Mouse (Mus musculus) small intestine, adult 2 months (tissue): Measurements from ENCODE around the gene Rab3b. TPM values are rescaled to one million over a fixed set of nuclear protein-coding genes. Genes with fewer than 3 reads are reported as not detected.
"Not testable (repeated sequence)": the region's sequence is repeated elsewhere in the genome, so short reads cannot be mapped to it uniquely, and the experiment has no call there.

Source experiments
- H3K27ac ChIP-seq: fragments of 200-500 bp; 2 replicates; pipeline ENCODE4 v1.5.1; 2012; ENCODE audit warnings: low read depth, low read length, control low read depth, inconsistent platforms; ENCODE audit not compliant: insufficient read depth
- H3K27me3 ChIP-seq: fragments of 200-500 bp; 2 replicates; pipeline ENCODE4 v1.6.1; 2012; ENCODE audit warnings: mild to moderate bottlenecking, moderate library complexity, low read length, inconsistent platforms; ENCODE audit not compliant: control insufficient read depth, insufficient read depth
- H3K36me3 ChIP-seq: fragments of 200-500 bp; 2 replicates; pipeline ENCODE4 v1.6.1; 2012; ENCODE audit warnings: mild to moderate bottlenecking, low read length, control low read depth, inconsistent platforms; ENCODE audit not compliant: control insufficient read depth, insufficient read depth
- H3K4me1 ChIP-seq: fragments of 200-500 bp; 2 replicates; pipeline ENCODE4 v1.6.1; 2012; ENCODE audit warnings: low read length, inconsistent platforms, mixed read lengths; ENCODE audit not compliant: control insufficient read depth, insufficient read depth, insufficient read length
- H3K4me3 ChIP-seq: fragments of 200-500 bp; 2 replicates; pipeline ENCODE4 v1.5.1; 2012; ENCODE audit warnings: low read depth, mild to moderate bottlenecking, control low read depth, inconsistent platforms, low read length, moderate library complexity
- CTCF ChIP-seq: fragments of 200-500 bp; IDR thresholded peaks from 2 replicates; pipeline ENCODE4 v1.5.1; 2012; ENCODE audit warnings: low read depth, mild to moderate bottlenecking, control low read depth, inconsistent platforms, low read length, moderate library complexity, mixed read lengths; ENCODE audit not compliant: insufficient replicate concordance, insufficient read length; ENCODE audit errors: extremely low read depth
- POLR2A ChIP-seq: fragments of 200-500 bp; IDR thresholded peaks from 2 replicates; pipeline ENCODE4 v1.6.1; 2012; ENCODE audit warnings: low read depth, mild to moderate bottlenecking, control low read depth, inconsistent platforms, low read length, moderate library complexity
- WGBS: fragments of 180-500 bp; shearing (Covaris S2); methylation state at CpG from one replicate; pipeline ENCODE4 v1.1.7; 2018; 5-methylcytosine and 5-hydroxymethylcytosine counted together
- polyA plus RNA-seq: library from polyadenylated mRNA; depleted of rRNA; stranded (reverse); fragments of >200 nt; gene quantifications from 2 replicates; pipeline ENCODE4 v1.2.3, GENCODE M21; 2012

Rab3b gene
- polyA plus RNA-seq, 1 experiment = 4.8 TPM

DNA sequence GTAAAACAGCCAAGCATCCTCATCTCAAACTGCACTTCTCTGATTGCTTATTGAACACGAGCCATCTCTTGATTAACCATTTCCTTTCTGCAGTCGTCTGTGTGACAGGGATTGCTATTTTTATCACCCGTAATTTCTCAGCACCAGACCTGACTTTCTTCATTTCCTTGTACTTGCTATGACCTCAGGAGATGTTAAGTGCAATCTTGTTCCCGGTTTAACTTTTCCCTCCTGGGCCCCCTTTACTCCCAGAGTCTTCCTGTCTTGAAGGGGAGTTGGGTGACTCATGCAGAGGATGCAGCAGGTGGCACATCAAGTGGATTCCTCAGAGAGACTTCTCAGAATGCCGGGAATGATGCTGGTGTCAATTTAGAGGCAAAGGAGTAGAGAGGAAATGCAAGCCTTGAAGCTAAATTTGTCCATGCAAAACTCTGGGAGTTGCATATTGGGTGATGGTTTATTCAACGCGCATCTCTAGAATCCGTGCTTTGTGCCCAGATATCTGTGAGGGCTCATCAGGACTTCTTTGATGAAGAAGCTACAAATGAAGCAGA lies 31.1 kb downstream of the Rab3b start:
- Histone ChIP-seq H3K36me3 (no peaks in the 10 kb centered on the region), H3K27ac (no peak overlapping the region), H3K4me1 (peaks cover 11% of the 10 kb centered on the region; the same call in 1 of the 2 replicates), H3K27me3 (no peaks in the 10 kb centered on the region), H3K4me3 (no peak overlapping the region)
- 37% methylated on average over 8 of the region's 8 CpGs for WGBS
- TF ChIP-seq POLR2A (no peak), CTCF (no peak)

DNA sequence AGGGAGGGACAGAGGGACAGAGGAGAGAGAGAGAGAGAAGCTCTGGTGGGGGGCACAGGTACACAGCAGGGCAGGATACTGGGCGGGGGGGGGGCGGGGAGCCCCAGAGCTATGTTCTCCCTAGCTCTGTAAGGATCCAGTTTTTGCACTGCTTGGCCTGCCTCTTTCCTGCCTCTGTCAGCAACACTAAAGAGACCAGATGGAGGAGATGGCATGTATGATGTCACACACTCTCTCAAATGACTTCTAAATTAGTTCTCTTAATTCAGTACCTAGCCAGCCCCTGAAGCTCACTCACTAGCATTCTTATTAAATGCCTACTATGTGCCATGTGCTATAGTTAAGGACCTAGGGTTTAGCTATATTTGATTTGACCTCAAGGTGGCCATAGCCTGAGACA lies 33.0 kb downstream of the Rab3b start:
- no peaks in the 10 kb centered on the region for H3K27me3 ChIP-seq
- H3K4me1 ChIP-seq = peaks cover 7% of the 10 kb centered on the region; the same call in 1 of the 2 replicates
- H3K4me3 ChIP-seq = no peak overlapping the region
- H3K27ac ChIP-seq = no peak overlapping the region
- TF ChIP-seq POLR2A (no peak), CTCF (no peak)
- WGBS = 91% methylated on average over 2 of the region's 2 CpGs
- no peaks in the 10 kb centered on the region for H3K36me3 ChIP-seq

- Histone ChIP-seq H3K4me1 (no peaks in the 10 kb centered on the region), H3K27me3 (no peaks in the 10 kb centered on the region), H3K27ac (no peak overlapping the region), H3K36me3 (no peaks in the 10 kb centered on the region), H3K4me3 (no peak overlapping the region)
- 77% methylated on average over 2 of the region's 2 CpGs for WGBS
- no peak for TF ChIP-seq POLR2A
- no peak for TF ChIP-seq CTCF
Observed at GRCm38 (mm10) chr4:108913180-108913579, 34.3 kb downstream of the Rab3b start.

GRCm38 (mm10) chr4:108914391-108914790 lies 35.5 kb downstream of the Rab3b start:
- no peaks in the 10 kb centered on the region for H3K36me3 ChIP-seq
- no peak overlapping the region for H3K4me3 ChIP-seq
- 56% methylated on average over 6 of the region's 6 CpGs for WGBS
- no peak overlapping the region for H3K27ac ChIP-seq
- no peaks in the 10 kb centered on the region for H3K27me3 ChIP-seq
- TF ChIP-seq CTCF (no peak), POLR2A (no peak)
- no peaks in the 10 kb centered on the region for H3K4me1 ChIP-seq

DNA sequence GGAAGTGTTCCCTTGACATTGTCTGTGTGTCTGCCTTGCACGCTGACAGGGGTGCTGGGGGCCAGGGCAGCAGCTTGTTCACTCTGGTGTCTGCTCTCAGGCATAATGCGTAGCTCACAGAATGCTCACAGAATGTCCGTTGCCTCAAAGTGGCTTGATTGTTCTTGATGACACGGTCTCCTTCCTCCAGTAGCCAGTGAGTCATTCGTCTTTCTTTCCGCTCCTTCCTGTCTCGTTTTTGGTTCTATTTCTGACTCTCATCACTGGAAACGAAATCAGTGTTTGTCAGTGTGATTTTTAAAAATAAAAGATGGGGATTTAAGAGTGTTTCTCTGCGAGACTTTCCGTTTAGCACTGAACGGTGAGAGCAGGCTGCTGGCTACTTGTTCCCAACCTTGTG lies 36.2 kb downstream of the Rab3b start:
- Histone ChIP-seq H3K4me3 (no peak overlapping the region), H3K4me1 (no peaks in the 10 kb centered on the region), H3K36me3 (no peaks in the 10 kb centered on the region), H3K27me3 (no peaks in the 10 kb centered on the region), H3K27ac (no peak overlapping the region)
- no peak for TF ChIP-seq POLR2A
- no peak for TF ChIP-seq CTCF
- 70% methylated on average over 11 of the region's 11 CpGs for WGBS

DNA sequence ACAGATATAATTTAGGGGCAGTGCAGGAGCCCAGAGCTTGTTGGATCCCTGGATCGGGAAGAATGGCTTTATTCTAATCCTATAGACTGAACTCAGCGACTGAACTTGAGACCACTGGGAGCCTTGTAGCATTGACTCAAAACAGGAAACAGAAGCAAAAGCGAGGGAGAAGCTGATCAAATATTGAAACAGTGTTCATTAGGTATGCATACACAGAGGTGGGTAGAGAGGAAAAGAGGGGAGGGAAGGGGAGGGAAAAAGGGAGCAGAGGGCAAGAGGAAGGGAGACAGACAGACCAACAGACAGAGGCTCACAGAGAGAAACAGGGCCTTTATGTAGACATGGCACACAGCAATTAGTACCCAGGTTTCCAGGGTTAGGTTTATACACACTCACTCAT lies 38.8 kb downstream of the Rab3b start:
- H3K27ac ChIP-seq = no peak overlapping the region
- no peaks in the 10 kb centered on the region for H3K4me1 ChIP-seq
- WGBS = 62% methylated on average over 3 of the region's 3 CpGs
- no peak for TF ChIP-seq CTCF
- TF ChIP-seq POLR2A = no peak
- H3K27me3 ChIP-seq = no peaks in the 10 kb centered on the region
- H3K4me3 ChIP-seq = no peak overlapping the region
- no peaks in the 10 kb centered on the region for H3K36me3 ChIP-seq

GRCm38 (mm10) chr4:108927945-108928344 lies 49.1 kb downstream of the Rab3b start:
- not testable (repeated sequence) for H3K36me3 ChIP-seq, H3K4me3 ChIP-seq, H3K27ac ChIP-seq, H3K4me1 ChIP-seq, H3K27me3 ChIP-seq
- WGBS = 83% methylated on average over 9 of the region's 9 CpGs

DNA sequence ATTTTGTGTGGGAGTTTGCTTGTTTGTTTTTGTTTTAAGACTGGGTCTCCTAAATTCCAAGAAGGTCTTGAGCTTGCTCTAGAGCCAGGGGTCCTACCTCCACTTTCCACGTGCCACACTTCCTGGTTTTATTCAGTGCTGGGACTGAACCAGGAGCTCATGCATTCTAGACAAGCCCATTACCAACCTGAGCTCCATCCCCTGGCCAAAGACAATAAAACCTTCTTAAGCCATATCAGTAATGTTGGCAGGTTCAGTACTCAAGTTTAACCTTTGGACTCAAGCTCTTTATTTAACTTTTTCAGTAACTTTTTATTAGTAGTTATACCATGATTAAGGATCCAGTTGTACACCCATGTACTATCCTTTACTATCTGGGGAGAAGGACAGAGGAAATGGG lies 54.3 kb downstream of the Rab3b start:
- Histone ChIP-seq H3K27me3 (no peaks in the 10 kb centered on the region), H3K36me3 (no peaks in the 10 kb centered on the region), H3K27ac (no peak overlapping the region), H3K4me3 (no peak overlapping the region), H3K4me1 (0 out of 2 replicates have a peak, but pooled peaks cover 3% of the 10 kb centered on the region)
- no peak for TF ChIP-seq POLR2A
- no peak for TF ChIP-seq CTCF
- WGBS = 18% methylated on average over 1 of the region's 1 CpGs
